Mouse (Mus musculus) olfactory bulb, adult 2 months (tissue): Measurements from ENCODE around the gene Adgrl3.

ENCODE experiments used
- CTCF ChIP-seq: fragments of 200-500 bp; IDR thresholded peaks from 2 replicates; pipeline ENCODE4 v1.5.1; 2012; ENCODE audit warnings: low read depth, mild to moderate bottlenecking, low read length, moderate library complexity; ENCODE audit not compliant: insufficient read depth
- POLR2A ChIP-seq: fragments of 200-500 bp; IDR thresholded peaks from 2 replicates; pipeline ENCODE4 v1.6.1; 2012; ENCODE audit warnings: mild to moderate bottlenecking, low read depth, low read length, moderate library complexity; ENCODE audit not compliant: insufficient read depth

GRCm38 (mm10) chr5:81127639-81128038, 107.7 kb downstream of the Adgrl3 start:
- TF ChIP-seq POLR2A (no peak), CTCF (no peak)
